Mouse (Mus musculus) heart, embryonic 11.5 days (tissue): ENCODE results near the gene Ift122. TPM values are rescaled to one million over a fixed set of nuclear protein-coding genes. Genes with fewer than 3 reads are reported as not detected.

Experiments
- ATAC-seq: fragments of 200-750 bp; cut with Nextera tagmentation; replicated peaks from 2 replicates; pipeline ENCODE4 v1.8.0; 2017; ENCODE audit warnings: moderate library complexity; ENCODE audit not compliant: insufficient number of reproducible peaks, low FRiP score, low TSS enrichment
- H3K27ac ChIP-seq: fragments of 300-500 bp; sonication (generic); 2 replicates; pipeline ENCODE4 v1.5.1; 2014; ENCODE audit warnings: mild to moderate bottlenecking, low read depth, low read length
- H3K27me3 ChIP-seq: fragments of 300-500 bp; sonication (generic); 2 replicates; pipeline ENCODE4 v1.6.1; 2014; ENCODE audit warnings: mild to moderate bottlenecking, low read length, mixed read lengths; ENCODE audit not compliant: control insufficient read depth, insufficient read depth
- H3K36me3 ChIP-seq: fragments of 300-500 bp; sonication (generic); 2 replicates; pipeline ENCODE4 v1.6.1; 2014; ENCODE audit warnings: mild to moderate bottlenecking, low read length, moderate library complexity, mixed read lengths; ENCODE audit not compliant: control insufficient read depth, insufficient read depth
- H3K4me1 ChIP-seq: fragments of 300-500 bp; sonication (generic); 2 replicates; pipeline ENCODE4 v1.6.1; 2014; ENCODE audit warnings: low read length; ENCODE audit not compliant: control insufficient read depth, insufficient read depth
- H3K4me2 ChIP-seq: fragments of 300-500 bp; sonication (generic); 2 replicates; pipeline ENCODE4 v1.6.1; 2014; ENCODE audit warnings: mild to moderate bottlenecking, moderate library complexity
- H3K4me3 ChIP-seq: fragments of 300-500 bp; sonication (generic); 2 replicates; pipeline ENCODE4 v1.5.1; 2014; ENCODE audit warnings: low read depth, low read length
- H3K9ac ChIP-seq: fragments of 300-500 bp; sonication (generic); 2 replicates; pipeline ENCODE4 v1.6.1; 2014; ENCODE audit warnings: mild to moderate bottlenecking, low read depth, low read length, moderate library complexity
- H3K9me3 ChIP-seq: fragments of 300-500 bp; sonication (generic); replicated peaks from 2 replicates; pipeline ENCODE4 v1.6.1; 2016; ENCODE audit warnings: low read length; ENCODE audit not compliant: control insufficient read depth
- WGBS: fragments of 180-500 bp; shearing (Covaris S2); extraction: QIAGEN DNeasy Blood & Tissue Kit; methylation state at CpG from one replicate; pipeline ENCODE4 v1.1.7; 2014; ENCODE audit not compliant: insufficient replicate concordance; 5-methylcytosine and 5-hydroxymethylcytosine counted together
- polyA plus RNA-seq: library from polyadenylated mRNA; unstranded; fragments of >200 nt; fragmentation: Nextera tagmentation; extraction: Ambion mirVana; gene quantifications from 2 replicates; pipeline ENCODE4 v1.2.1, GENCODE M21; 2014

Gene Ift122
- polyA plus RNA-seq, 1 experiment from 2014 or later: 21.0 TPM

DNA sequence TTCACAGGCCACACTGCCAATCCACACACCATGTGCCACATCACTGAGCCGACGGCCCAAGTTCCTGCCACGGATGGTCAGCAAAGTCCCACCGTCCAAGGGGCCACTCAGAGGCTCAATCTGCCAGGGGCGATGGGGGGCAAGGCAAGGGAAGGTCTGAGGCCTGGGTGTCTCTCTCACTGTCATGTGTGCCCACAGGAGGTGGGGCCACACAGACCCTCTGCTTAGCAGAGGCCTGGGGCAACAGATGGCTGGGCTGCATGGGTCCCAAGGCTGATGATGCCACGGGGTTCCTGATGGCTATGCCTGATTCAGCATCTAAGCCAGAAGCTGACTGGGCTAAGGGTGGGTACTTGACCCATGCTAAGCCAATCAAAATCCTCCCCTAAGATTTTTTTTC, 115.4 kb downstream of the Ift122 start:
- no peak overlapping the region for H3K27ac ChIP-seq
- H3K9me3 ChIP-seq: no peaks in the 10 kb centered on the region
- WGBS: 76% methylated on average over 6 of the region's 6 CpGs
- H3K36me3 ChIP-seq: no peaks in the 10 kb centered on the region; the same call in 1 of the 2 replicates
- no peaks in the 10 kb centered on the region; the same call in 1 of the 2 replicates for H3K27me3 ChIP-seq
- no peak overlapping the region for H3K4me3 ChIP-seq
- no peak overlapping the region for H3K4me2 ChIP-seq
- ATAC-seq: no peak
- peaks cover 24% of the 10 kb centered on the region for H3K4me1 ChIP-seq
- H3K9ac ChIP-seq: no peak overlapping the region

DNA sequence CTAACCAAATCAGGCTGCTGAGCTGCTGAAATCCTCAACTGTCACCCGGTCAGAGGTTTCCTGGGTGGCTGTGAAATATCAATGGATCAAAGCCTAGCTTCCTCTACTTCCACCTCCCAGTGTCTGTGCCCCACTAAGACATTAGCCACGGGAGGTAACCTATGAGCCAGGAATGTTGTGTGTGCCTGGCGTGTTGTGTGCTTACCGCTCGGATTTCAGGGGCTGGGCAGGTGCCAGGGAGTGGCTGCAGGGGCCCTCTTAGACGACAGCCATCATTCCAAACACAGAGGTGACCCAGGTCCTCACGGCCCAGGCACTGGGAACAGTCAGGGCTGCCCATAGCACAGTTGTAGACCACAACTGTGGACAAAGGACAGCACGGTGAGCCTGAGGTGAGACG, 115.8 kb downstream of the Ift122 start:
- Histone ChIP-seq H3K9me3 (no peaks in the 10 kb centered on the region), H3K4me3 (no peak overlapping the region), H3K4me1 (peaks cover 24% of the 10 kb centered on the region), H3K27me3 (no peaks in the 10 kb centered on the region; the same call in 1 of the 2 replicates), H3K27ac (no peak overlapping the region), H3K36me3 (no peaks in the 10 kb centered on the region; the same call in 1 of the 2 replicates), H3K9ac (no peak overlapping the region), H3K4me2 (no peak overlapping the region)
- ATAC-seq: no peak
- 69% methylated on average over 9 of the region's 9 CpGs for WGBS

DNA sequence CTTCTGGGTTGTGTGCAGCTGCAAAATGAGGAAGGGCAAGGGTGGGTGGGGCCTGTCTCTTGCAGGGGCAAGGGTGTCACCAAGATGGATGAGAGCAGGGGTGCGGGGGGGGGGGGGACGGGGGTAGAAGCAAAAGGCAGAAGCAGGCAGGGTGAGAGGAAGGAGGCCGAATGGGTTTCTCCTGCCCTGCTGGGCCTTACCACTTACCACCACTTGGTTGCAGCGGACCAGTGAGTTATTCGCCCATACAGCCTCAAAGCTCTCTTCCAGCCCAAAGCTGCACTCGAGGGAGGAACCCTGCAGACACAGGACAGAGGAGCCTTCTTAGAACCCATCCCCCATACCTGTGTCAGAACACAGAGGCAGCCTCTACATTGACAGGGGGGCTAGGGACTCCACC, 116.7 kb downstream of the Ift122 start:
- Histone ChIP-seq H3K9ac (no peak overlapping the region), H3K27me3 (no peaks in the 10 kb centered on the region; the same call in 1 of the 2 replicates), H3K4me2 (no peak overlapping the region), H3K4me1 (peaks cover 24% of the 10 kb centered on the region), H3K9me3 (no peaks in the 10 kb centered on the region), H3K27ac (no peak overlapping the region), H3K36me3 (no peaks in the 10 kb centered on the region), H3K4me3 (no peak overlapping the region)
- no peak for ATAC-seq
- 66% methylated on average over 4 of the region's 6 CpGs for WGBS

DNA sequence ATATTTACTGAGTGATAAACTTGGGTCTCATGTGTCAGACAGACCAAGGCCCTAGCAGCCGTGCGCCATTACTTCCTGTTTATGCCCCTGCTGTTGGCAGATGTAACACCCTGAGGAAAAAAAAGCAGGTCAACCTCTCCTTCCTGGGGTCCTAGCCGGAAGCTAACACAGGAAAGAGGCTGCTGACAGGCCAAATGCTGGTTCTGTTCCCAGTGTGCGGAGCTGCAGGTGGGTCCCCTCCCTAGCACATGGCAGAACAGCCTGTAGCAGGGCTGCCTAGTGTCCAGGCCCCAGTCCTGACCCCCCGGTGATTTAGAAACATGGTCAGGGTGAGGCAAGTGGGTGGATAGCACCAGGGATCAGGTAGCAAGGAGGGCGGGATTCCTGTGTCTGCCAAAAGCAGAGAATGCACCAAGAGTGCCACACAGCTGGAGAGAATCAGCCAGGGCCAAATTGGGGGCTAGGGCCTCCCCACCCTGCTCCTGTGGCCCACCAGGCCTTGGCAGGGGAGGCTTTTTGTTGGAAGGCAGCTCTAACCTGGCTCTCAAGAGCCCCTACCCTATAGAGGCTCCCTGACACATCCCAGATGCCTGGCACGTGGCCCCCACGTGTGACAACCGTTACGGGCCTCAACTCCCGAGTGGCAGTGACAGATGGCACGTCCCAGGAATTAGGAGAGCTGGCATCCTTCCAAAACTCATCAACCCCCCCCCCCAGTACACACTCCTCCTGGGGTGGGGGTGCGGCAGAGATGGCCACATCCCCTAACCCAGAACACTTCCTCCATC, 118.2 kb downstream of the Ift122 start:
- no peak for ATAC-seq
- Histone ChIP-seq H3K4me2 (no peak overlapping the region), H3K9me3 (no peaks in the 10 kb centered on the region), H3K4me1 (peaks cover 27% of the 10 kb centered on the region), H3K36me3 (no peaks in the 10 kb centered on the region), H3K27ac (no peak overlapping the region), H3K9ac (no peak overlapping the region), H3K4me3 (no peak overlapping the region), H3K27me3 (no peaks in the 10 kb centered on the region; the same call in 1 of the 2 replicates)
- 38% methylated on average over 13 of the region's 13 CpGs for WGBS

GRCm38 (mm10) chr6:115972083-115972764, 119.0 kb downstream of the Ift122 start:
- Histone ChIP-seq H3K4me1 (peaks cover 27% of the 10 kb centered on the region), H3K4me2 (no peak overlapping the region), H3K9me3 (no peaks in the 10 kb centered on the region), H3K27ac (no peak overlapping the region), H3K36me3 (no peaks in the 10 kb centered on the region), H3K9ac (no peak overlapping the region), H3K4me3 (no peak overlapping the region), H3K27me3 (no peaks in the 10 kb centered on the region; the same call in 1 of the 2 replicates)
- 69% methylated on average over 7 of the region's 7 CpGs for WGBS
- no peak for ATAC-seq

GRCm38 (mm10) chr6:115973139-115973875, 120.0 kb downstream of the Ift122 start:
- no peak for ATAC-seq
- H3K27ac ChIP-seq: no peak overlapping the region
- H3K9ac ChIP-seq: no peak overlapping the region
- H3K27me3 ChIP-seq: no peaks in the 10 kb centered on the region; the same call in 1 of the 2 replicates
- H3K4me3 ChIP-seq: no peak overlapping the region
- no peaks in the 10 kb centered on the region for H3K36me3 ChIP-seq
- H3K9me3 ChIP-seq: no peaks in the 10 kb centered on the region
- H3K4me1 ChIP-seq: peaks cover 32% of the 10 kb centered on the region
- no peak overlapping the region for H3K4me2 ChIP-seq
- WGBS: 82% methylated on average over 15 of the region's 15 CpGs

- Histone ChIP-seq H3K27ac (no peak overlapping the region), H3K27me3 (no peaks in the 10 kb centered on the region; the same call in 1 of the 2 replicates), H3K4me2 (no peak overlapping the region), H3K4me1 (peaks cover 30% of the 10 kb centered on the region), H3K9ac (no peak overlapping the region), H3K4me3 (no peak overlapping the region), H3K9me3 (no peaks in the 10 kb centered on the region), H3K36me3 (no peaks in the 10 kb centered on the region)
- 81% methylated on average over 16 of the region's 16 CpGs for WGBS
- ATAC-seq: no peak
Measured at GRCm38 (mm10) chr6:115973881-115974662, 120.8 kb downstream of the Ift122 start.

- Histone ChIP-seq H3K36me3 (no peaks in the 10 kb centered on the region), H3K27me3 (no peaks in the 10 kb centered on the region; the same call in 1 of the 2 replicates), H3K4me1 (peaks cover 38% of the 10 kb centered on the region), H3K4me2 (no peak overlapping the region), H3K9me3 (no peaks in the 10 kb centered on the region), H3K4me3 (no peak overlapping the region), H3K27ac (no peak overlapping the region), H3K9ac (no peak overlapping the region)
- WGBS: 81% methylated on average over 8 of the region's 8 CpGs
- no peak for ATAC-seq
Measured at GRCm38 (mm10) chr6:115975606-115976005, 122.3 kb downstream of the Ift122 start.
